Mouse (Mus musculus) CD4-positive, CD25-positive, alpha-beta regulatory T cell, adult 4 months (primary cell): ENCODE data around the gene 2010106E10Rik. TPM values are rescaled to one million over a fixed set of nuclear protein-coding genes. Genes with fewer than 3 reads are reported as not detected.

Experiments used
- ATAC-seq: one replicate; pipeline ENCODE4 v1.8.0; 2017
- polyA plus RNA-seq, 2 experiments: library from polyadenylated mRNA; unstranded; fragments of 100-300 nt; shearing (Covaris generic); gene quantifications; one replicate each; pipeline ENCODE4 v1.2.1; 2017

2010106E10Rik gene
- polyA plus RNA-seq, result not detected

GRCm38 (mm10) chrX:112494974-112495373, at the start of gene 2010106E10Rik:
2010106E10Rik (plus strand) TSS chrX:112495274.
- ATAC-seq, result no peak

- no peak for ATAC-seq
Measured at GRCm38 (mm10) chrX:112505651-112506050, 10.6 kb downstream of the 2010106E10Rik start.

GRCm38 (mm10) chrX:112524755-112525154, 29.7 kb downstream of the 2010106E10Rik start:
- no peak for ATAC-seq

- ATAC-seq, result no peak
Measured at GRCm38 (mm10) chrX:112543115-112543514, 48.0 kb downstream of the 2010106E10Rik start.

- ATAC-seq, result no peak
Measured at GRCm38 (mm10) chrX:112567716-112568115, 72.6 kb downstream of the 2010106E10Rik start.

GRCm38 (mm10) chrX:112600511-112601305, 105.6 kb downstream of the 2010106E10Rik start, which contains the start of gene Zfp711:
Zfp711 (plus strand) TSS chrX:112600526.
- ATAC-seq, result no peak

- ATAC-seq, result no peak
Measured at GRCm38 (mm10) chrX:112601306-112602120, 106.4 kb downstream of the 2010106E10Rik start.

Other genes with a start within 250 kb of the 2010106E10Rik start
- 10 to 100 TPM; 25.1 to 33.1 TPM for gene Apool, start 183.9 kb upstream of the 2010106E10Rik start, polyA plus RNA-seq
- not detected for gene Satl1, start 88.5 kb upstream of the 2010106E10Rik start, polyA plus RNA-seq
- not detected for gene Zfp711, start 105.3 kb downstream of the 2010106E10Rik start, polyA plus RNA-seq
- gene Pof1b, start 203.4 kb downstream of the 2010106E10Rik start, polyA plus RNA-seq, result not detected